ENCODE assay signal across 8 mouse cellular contexts in genomic region chr11:59948401-59948767, GRCm38 (mm10). TPM values are rescaled to one million over a fixed set of nuclear protein-coding genes. Genes with fewer than 3 reads are reported as not detected.
DNase-seq lines count a peak whose midpoint lies in the region; ATAC-seq and TF ChIP-seq lines count a peak whose summit lies in the region.

No protein-coding gene starts in this region.

- peak overlapping the region; percentile 96 for H3K9ac ChIP-seq in heart, embryonic 12.5 days
- peak overlapping the region; percentile 97 for H3K9ac ChIP-seq in liver, adult 2 months (ENCODE audit: low read depth, low read length)

- no peak for TF ChIP-seq POLR2A in liver, adult 2 months (IDR thresholded peaks at IDR 0.05; ENCODE audit: extremely low read depth, insufficient read depth, low read length)
- TF ChIP-seq POLR2A in olfactory bulb, adult 2 months (IDR thresholded peaks at IDR 0.05; ENCODE audit: insufficient read depth, low read depth, low read length) = no peak

- H3K4me3 ChIP-seq in heart, embryonic 12.5 days = peak overlapping the region; percentile 94
- peak overlapping the region; percentile 99 for H3K4me3 ChIP-seq in E14TG2a.4 (replicated peaks; ENCODE audit: low read length)
- H3K4me3 ChIP-seq in erythroblast, embryonic 14.5 days (replicated peaks) = peak overlapping the region; percentile 99
- peak overlapping the region; percentile 90 for H3K4me3 ChIP-seq in liver, adult 2 months (ENCODE audit: insufficient read depth, low read depth, low read length)
- H3K4me3 ChIP-seq in olfactory bulb, adult 2 months (ENCODE audit: insufficient read depth, low read depth, low read length) = peak overlapping the region; percentile 76

- peak overlapping the region; percentile 74 for H3K27ac ChIP-seq in heart, embryonic 12.5 days (ENCODE audit: poor library complexity, severe bottlenecking)
- H3K27ac ChIP-seq in liver, adult 2 months (replicated peaks; ENCODE audit: insufficient read depth, low read depth, low read length) = peak overlapping the region; percentile 40
- no peak overlapping the region for H3K27ac ChIP-seq in olfactory bulb, adult 2 months (ENCODE audit: insufficient read depth, low read depth, low read length)

- H3K4me1 ChIP-seq in heart, embryonic 12.5 days (replicated peaks) = peaks cover 35% of the 10 kb centered on the region
- peaks cover 35% of the 10 kb centered on the region for H3K4me1 ChIP-seq in E14TG2a.4 (replicated peaks; ENCODE audit: low read depth, low read length)
- peaks cover 33% of the 10 kb centered on the region for H3K4me1 ChIP-seq in erythroblast, embryonic 14.5 days (ENCODE audit: control insufficient read depth)
- H3K4me1 ChIP-seq in liver, adult 2 months (ENCODE audit: control insufficient read depth, insufficient read depth, low read length) = peaks cover 8% of the 10 kb centered on the region
- peaks cover 11% of the 10 kb centered on the region; the same call in 1 of the 2 replicates for H3K4me1 ChIP-seq in olfactory bulb, adult 2 months (ENCODE audit: control insufficient read depth, insufficient read depth, low read length)

- DNase-seq in heart, postnatal 36 days = no peak
- DNase-seq in liver, adult 2 months (ENCODE audit: extremely low read depth, low read depth, low spot score) = no peak
- DNase-seq in ovary, postnatal 10 days (ENCODE audit: low spot score) = no peak
- no peak for DNase-seq in urinary bladder, postnatal 14 days (ENCODE audit: low spot score)

- no peak for TF ChIP-seq CTCF in E14TG2a.4 (conservative IDR thresholded peaks at IDR 0.05; ENCODE audit: low read length)
- no peak for TF ChIP-seq CTCF in liver, adult 2 months (IDR thresholded peaks at IDR 0.05; ENCODE audit: low read depth, low read length)
- TF ChIP-seq CTCF in olfactory bulb, adult 2 months (IDR thresholded peaks at IDR 0.05; ENCODE audit: insufficient read depth, low read depth, low read length) = no peak

- no peaks in the 10 kb centered on the region for H3K27me3 ChIP-seq in heart, embryonic 12.5 days (replicated peaks)
- no peaks in the 10 kb centered on the region for H3K27me3 ChIP-seq in E14TG2a.4 (ENCODE audit: insufficient read depth, low read length)
- H3K27me3 ChIP-seq in erythroblast, embryonic 14.5 days (ENCODE audit: control insufficient read depth) = peaks cover 2% of the 10 kb centered on the region; the same call in 1 of the 2 replicates
- no peaks in the 10 kb centered on the region for H3K27me3 ChIP-seq in liver, adult 2 months (ENCODE audit: control insufficient read depth, insufficient read depth, low read length)

- peaks cover 28% of the 10 kb centered on the region; the same call in 1 of the 2 replicates for H3K79me2 ChIP-seq in liver, adult 2 months (ENCODE audit: control insufficient read depth, insufficient read depth, low read length)

- peak overlapping the region; percentile 74 for H3K4me2 ChIP-seq in heart, embryonic 12.5 days

- ATAC-seq in heart, embryonic 12.5 days (ENCODE audit: insufficient number of reproducible peaks, low FRiP score) = peak; percentile 37

- no peaks in the 10 kb centered on the region for H3K9me3 ChIP-seq in heart, embryonic 12.5 days (replicated peaks)
- no peaks in the 10 kb centered on the region for H3K9me3 ChIP-seq in E14TG2a.4 (ENCODE audit: low read length)
- no peaks in the 10 kb centered on the region for H3K9me3 ChIP-seq in erythroblast, embryonic 14.5 days (ENCODE audit: control insufficient read depth, low read length)

- intact Hi-C loops in heart, postnatal 36 days (cut with DNase I) = loop anchor here (5.0 kb wide), 2 partner anchors 46 to 66 kb away; no protein-coding TSS in a partner anchor

- no peaks in the 10 kb centered on the region for H3K36me3 ChIP-seq in heart, embryonic 12.5 days
- peaks cover 28% of the 10 kb centered on the region for H3K36me3 ChIP-seq in E14TG2a.4 (ENCODE audit: insufficient read depth, low read length)
- H3K36me3 ChIP-seq in erythroblast, embryonic 14.5 days (ENCODE audit: control insufficient read depth) = peaks cover 4% of the 10 kb centered on the region
- no peaks in the 10 kb centered on the region for H3K36me3 ChIP-seq in liver, adult 2 months (ENCODE audit: control insufficient read depth, insufficient read depth, low read length)

- 4% methylated on average over 16 of the region's 16 CpGs for WGBS in heart, embryonic 12.5 days
- 2% methylated on average over 16 of the region's 16 CpGs for WGBS in liver, adult 2 months
- 2% methylated on average over 16 of the region's 16 CpGs for WGBS in olfactory bulb, adult 2 months

RNA-seq across cellular contexts. Expression of gene Med9, which starts 0.4 kb away (rescaled TPM):
- polyA plus RNA-seq in heart, embryonic 12.5 days (2016; fragmentation: Nextera tagmentation; extraction: Ambion mirVana) = 46.5 and 48.2 TPM in 2 replicates
- 10 to 100 TPM; 26.2 to 26.6 TPM for total RNA-seq in heart, postnatal 36 days (2021)
- polyA plus RNA-seq in erythroblast, embryonic 14.5 days (2012) = 4.1 and 5.4 TPM in 2 replicates
- total RNA-seq in liver, adult 2 months (2014; rRNA removed) = 4.2 and 4.4 TPM in 2 replicates
- 7.3 and 7.8 TPM in 2 replicates for polyA plus RNA-seq in liver, adult 2 months (2012; rRNA removed)
- polyA plus RNA-seq in olfactory bulb, adult 2 months (2012; ENCODE audit: insufficient read depth, insufficient read length, low replicate concordance, missing spikeins) = not detected in 2 replicates

RNA-seq across cellular contexts. Expression of gene Rasd1, which starts 16.4 kb away (rescaled TPM):
- 13.5 TPM in 2 replicates for polyA plus RNA-seq in heart, embryonic 12.5 days (2016; fragmentation: Nextera tagmentation; extraction: Ambion mirVana)
- total RNA-seq in heart, postnatal 36 days (2021) = 1 to 10 TPM; 7.3 to 9.3 TPM
- not detected in 2 replicates for polyA plus RNA-seq in erythroblast, embryonic 14.5 days (2012)
- 0.13 and 0.18 TPM in 2 replicates for total RNA-seq in liver, adult 2 months (2014; rRNA removed)
- 0.15 TPM in 2 replicates for polyA plus RNA-seq in liver, adult 2 months (2012; rRNA removed)
- not detected in 2 replicates for polyA plus RNA-seq in olfactory bulb, adult 2 months (2012; ENCODE audit: insufficient read depth, insufficient read length, low replicate concordance, missing spikeins)

Comparison
In these comparisons a context has a peak if more than half of its experiments do, and no peak if none do; other contexts are left out.
1. RNA of gene Rasd1, which starts 16.4 kb away (polyA plus RNA-seq): 13.5 TPM in heart, embryonic 12.5 days; 0.15 TPM in liver, adult 2 months, not detected in erythroblast, embryonic 14.5 days and not detected in olfactory bulb, adult 2 months; every median in the first group is over 10 times any median in the second.
2. Peak in every context shown above with its lines, with median percentiles within 50 percentile points of each other: H3K4me3 ChIP-seq.